Mouse (Mus musculus): Measurements from ENCODE around the gene Ptprt. TPM values are rescaled to one million over a fixed set of nuclear protein-coding genes. Genes with fewer than 3 reads are reported as not detected.

The Ptprt gene
- polyA plus RNA-seq, 1 experiment from 2014 or later, result 0.26 TPM

GRCm38 (mm10) chr2:162626076-162626475 lies 34.9 kb downstream of the Ptprt start:
- Histone ChIP-seq H3K9me3 (replicated peaks; ENCODE audit: control insufficient read depth, low read length) (0 out of 2 replicates have a peak, but pooled peaks cover 6% of the 10 kb centered on the region), H3K4me2 (ENCODE audit: low read depth, low read length) (no peak overlapping the region), H3K4me3 (replicated peaks; ENCODE audit: low read length) (no peak overlapping the region), H3K36me3 (ENCODE audit: control insufficient read depth, insufficient read depth, low read length) (no peaks in the 10 kb centered on the region), H3K9ac (ENCODE audit: low read length) (no peak overlapping the region), H3K27ac (ENCODE audit: low read length) (no peak overlapping the region), H3K27me3 (ENCODE audit: control insufficient read depth, insufficient read depth, low read length) (no peaks in the 10 kb centered on the region), H3K4me1 (ENCODE audit: control insufficient read depth, insufficient read depth, low read length) (no peaks in the 10 kb centered on the region)
- ATAC-seq (ENCODE audit: insufficient read depth, low FRiP score), result no peak
- 89% methylated on average over 3 of the region's 3 CpGs for WGBS

DNA sequence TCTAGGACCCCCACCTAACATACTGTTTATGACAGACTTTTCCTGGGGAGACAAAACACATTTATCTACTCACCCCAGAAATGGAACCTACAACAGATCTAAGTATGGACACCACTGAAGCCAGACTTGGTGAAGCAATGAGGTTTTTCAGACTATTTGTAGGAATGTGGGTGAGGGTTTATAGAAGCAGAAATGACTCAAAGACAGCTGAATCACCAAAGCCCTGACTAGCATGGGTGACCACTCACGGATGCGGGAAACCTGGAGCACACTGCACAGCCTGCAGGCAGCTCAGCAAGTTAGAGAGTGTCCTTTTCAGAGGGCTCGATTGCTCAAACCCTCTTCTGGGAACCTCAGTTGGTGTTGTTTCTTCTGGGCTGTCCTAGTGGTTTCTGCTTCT lies 36.2 kb downstream of the Ptprt start:
- ATAC-seq (ENCODE audit: insufficient read depth, low FRiP score), result no peak
- Histone ChIP-seq H3K9me3 (replicated peaks; ENCODE audit: control insufficient read depth, low read length) (0 out of 2 replicates have a peak, but pooled peaks cover 6% of the 10 kb centered on the region), H3K4me1 (ENCODE audit: control insufficient read depth, insufficient read depth, low read length) (no peaks in the 10 kb centered on the region), H3K4me3 (replicated peaks; ENCODE audit: low read length) (no peak overlapping the region), H3K9ac (ENCODE audit: low read length) (no peak overlapping the region), H3K4me2 (ENCODE audit: low read depth, low read length) (no peak overlapping the region), H3K27me3 (ENCODE audit: control insufficient read depth, insufficient read depth, low read length) (no peaks in the 10 kb centered on the region), H3K27ac (ENCODE audit: low read length) (no peak overlapping the region), H3K36me3 (ENCODE audit: control insufficient read depth, insufficient read depth, low read length) (no peaks in the 10 kb centered on the region)
- WGBS, result 94% methylated on average over 3 of the region's 3 CpGs

DNA sequence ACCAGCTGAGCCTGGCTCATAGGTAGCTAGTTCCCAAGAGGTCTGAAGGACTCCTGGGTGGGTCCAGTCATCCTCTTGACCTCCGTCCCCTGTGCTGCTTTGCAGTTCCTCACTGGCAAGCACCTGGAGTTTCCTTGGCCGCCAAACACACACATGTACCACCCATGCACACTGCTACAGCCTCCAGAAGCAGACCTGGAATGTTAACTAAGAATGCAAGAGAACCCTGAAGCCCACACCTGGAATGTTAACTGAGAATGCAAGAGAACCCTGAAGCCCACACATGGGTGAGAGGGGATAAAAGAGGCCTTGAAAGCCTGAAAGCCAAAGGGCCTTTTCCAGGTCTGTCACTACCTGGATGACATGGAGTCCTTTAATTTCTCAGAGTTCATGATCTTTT lies 46.7 kb downstream of the Ptprt start:
- H3K9me3 ChIP-seq (replicated peaks; ENCODE audit: control insufficient read depth, low read length), result no peaks in the 10 kb centered on the region
- H3K36me3 ChIP-seq (ENCODE audit: control insufficient read depth, insufficient read depth, low read length), result no peaks in the 10 kb centered on the region
- WGBS, result 82% methylated on average over 2 of the region's 2 CpGs
- ATAC-seq (ENCODE audit: insufficient read depth, low FRiP score), result no peak
- H3K27me3 ChIP-seq (ENCODE audit: control insufficient read depth, insufficient read depth, low read length), result no peaks in the 10 kb centered on the region
- H3K4me1 ChIP-seq (ENCODE audit: control insufficient read depth, insufficient read depth, low read length), result no peaks in the 10 kb centered on the region
- H3K4me2 ChIP-seq (ENCODE audit: low read depth, low read length), result no peak overlapping the region
- H3K9ac ChIP-seq (ENCODE audit: low read length), result no peak overlapping the region
- H3K4me3 ChIP-seq (replicated peaks; ENCODE audit: low read length), result no peak overlapping the region
- no peak overlapping the region for H3K27ac ChIP-seq (ENCODE audit: low read length)

DNA sequence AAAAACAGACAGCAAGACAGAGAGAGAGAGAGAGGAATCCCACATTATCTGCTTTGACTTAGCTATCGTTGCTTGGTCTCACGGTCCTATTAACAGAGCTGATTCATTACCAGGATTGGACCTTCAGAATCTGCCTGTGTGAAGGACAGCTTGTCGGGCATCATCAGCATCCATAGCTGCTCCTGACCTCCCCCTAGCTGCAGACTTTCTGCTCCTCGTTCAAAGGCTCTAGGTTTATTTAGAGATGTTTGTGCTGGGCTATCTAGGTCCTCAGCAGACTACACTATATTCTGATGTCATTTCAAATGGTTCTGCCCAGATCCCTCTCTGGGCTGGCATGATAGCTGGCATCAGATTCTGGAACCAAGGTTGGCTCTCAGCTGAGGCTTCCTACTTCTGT lies 47.5 kb downstream of the Ptprt start:
- H3K9me3 ChIP-seq (replicated peaks; ENCODE audit: control insufficient read depth, low read length), result no peaks in the 10 kb centered on the region
- no peak overlapping the region for H3K4me3 ChIP-seq (replicated peaks; ENCODE audit: low read length)
- no peak overlapping the region for H3K27ac ChIP-seq (ENCODE audit: low read length)
- no peak overlapping the region for H3K4me2 ChIP-seq (ENCODE audit: low read depth, low read length)
- no peak for ATAC-seq (ENCODE audit: insufficient read depth, low FRiP score)
- H3K4me1 ChIP-seq (ENCODE audit: control insufficient read depth, insufficient read depth, low read length), result no peaks in the 10 kb centered on the region
- H3K27me3 ChIP-seq (ENCODE audit: control insufficient read depth, insufficient read depth, low read length), result no peaks in the 10 kb centered on the region
- H3K9ac ChIP-seq (ENCODE audit: low read length), result no peak overlapping the region
- WGBS, result 66% methylated on average over 4 of the region's 4 CpGs
- no peaks in the 10 kb centered on the region for H3K36me3 ChIP-seq (ENCODE audit: control insufficient read depth, insufficient read depth, low read length)

- no peak overlapping the region for H3K9ac ChIP-seq (ENCODE audit: low read length)
- no peak overlapping the region for H3K4me3 ChIP-seq (replicated peaks; ENCODE audit: low read length)
- ATAC-seq (ENCODE audit: insufficient read depth, low FRiP score), result no peak
- 90% methylated on average over 5 of the region's 5 CpGs for WGBS
- H3K36me3 ChIP-seq (ENCODE audit: control insufficient read depth, insufficient read depth, low read length), result no peaks in the 10 kb centered on the region
- H3K27ac ChIP-seq (ENCODE audit: low read length), result no peak overlapping the region
- H3K4me1 ChIP-seq (ENCODE audit: control insufficient read depth, insufficient read depth, low read length), result no peaks in the 10 kb centered on the region
- H3K27me3 ChIP-seq (ENCODE audit: control insufficient read depth, insufficient read depth, low read length), result no peaks in the 10 kb centered on the region
- H3K4me2 ChIP-seq (ENCODE audit: low read depth, low read length), result no peak overlapping the region
- H3K9me3 ChIP-seq (replicated peaks; ENCODE audit: control insufficient read depth, low read length), result no peaks in the 10 kb centered on the region
Observed at GRCm38 (mm10) chr2:162602721-162603120, 58.2 kb downstream of the Ptprt start.

- Histone ChIP-seq H3K36me3 (ENCODE audit: control insufficient read depth, insufficient read depth, low read length) (no peaks in the 10 kb centered on the region), H3K9me3 (replicated peaks; ENCODE audit: control insufficient read depth, low read length) (no peaks in the 10 kb centered on the region), H3K4me3 (replicated peaks; ENCODE audit: low read length) (no peak overlapping the region), H3K27ac (ENCODE audit: low read length) (no peak overlapping the region), H3K27me3 (ENCODE audit: control insufficient read depth, insufficient read depth, low read length) (no peaks in the 10 kb centered on the region), H3K4me2 (ENCODE audit: low read depth, low read length) (no peak overlapping the region), H3K9ac (ENCODE audit: low read length) (no peak overlapping the region), H3K4me1 (ENCODE audit: control insufficient read depth, insufficient read depth, low read length) (no peaks in the 10 kb centered on the region)
- 89% methylated on average over 3 of the region's 3 CpGs for WGBS
- ATAC-seq (ENCODE audit: insufficient read depth, low FRiP score), result no peak
Observed at GRCm38 (mm10) chr2:162591388-162591787, 69.6 kb downstream of the Ptprt start.

- H3K4me2 ChIP-seq (ENCODE audit: low read depth, low read length), result no peak overlapping the region
- H3K9ac ChIP-seq (ENCODE audit: low read length), result no peak overlapping the region
- 70% methylated on average over 4 of the region's 4 CpGs for WGBS
- no peaks in the 10 kb centered on the region for H3K27me3 ChIP-seq (ENCODE audit: control insufficient read depth, insufficient read depth, low read length)
- ATAC-seq (ENCODE audit: insufficient read depth, low FRiP score), result no peak
- H3K4me1 ChIP-seq (ENCODE audit: control insufficient read depth, insufficient read depth, low read length), result no peaks in the 10 kb centered on the region
- H3K36me3 ChIP-seq (ENCODE audit: control insufficient read depth, insufficient read depth, low read length), result no peaks in the 10 kb centered on the region
- H3K9me3 ChIP-seq (replicated peaks; ENCODE audit: control insufficient read depth, low read length), result no peaks in the 10 kb centered on the region
- H3K4me3 ChIP-seq (replicated peaks; ENCODE audit: low read length), result no peak overlapping the region
- H3K27ac ChIP-seq (ENCODE audit: low read length), result no peak overlapping the region
Observed at GRCm38 (mm10) chr2:162581651-162582050, 79.3 kb downstream of the Ptprt start.

DNA sequence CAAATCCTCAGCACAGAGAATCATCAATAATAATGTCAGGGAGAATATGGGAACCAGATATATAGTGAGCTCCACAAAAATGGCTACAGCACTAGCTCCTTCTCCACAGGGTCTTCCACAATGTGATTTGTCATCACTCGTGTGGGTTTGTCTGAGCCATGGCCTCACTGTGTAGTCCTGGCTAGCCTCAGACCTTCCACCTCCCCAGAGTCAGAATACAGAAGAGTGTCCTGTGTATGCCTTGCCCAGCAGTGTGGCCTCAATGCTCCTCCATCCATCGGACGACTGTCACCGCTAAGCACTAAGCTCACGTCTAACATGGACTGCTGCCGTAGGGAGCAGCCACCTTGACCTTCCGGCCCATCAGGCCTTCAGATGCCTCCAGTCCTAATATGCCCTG lies 83.1 kb downstream of the Ptprt start:
- no peaks in the 10 kb centered on the region for H3K4me1 ChIP-seq (ENCODE audit: control insufficient read depth, insufficient read depth, low read length)
- H3K36me3 ChIP-seq (ENCODE audit: control insufficient read depth, insufficient read depth, low read length), result no peaks in the 10 kb centered on the region
- ATAC-seq (ENCODE audit: insufficient read depth, low FRiP score), result no peak
- no peaks in the 10 kb centered on the region for H3K27me3 ChIP-seq (ENCODE audit: control insufficient read depth, insufficient read depth, low read length)
- 87% methylated on average over 7 of the region's 7 CpGs for WGBS
- no peak overlapping the region for H3K9ac ChIP-seq (ENCODE audit: low read length)
- no peaks in the 10 kb centered on the region for H3K9me3 ChIP-seq (replicated peaks; ENCODE audit: control insufficient read depth, low read length)
- no peak overlapping the region for H3K4me2 ChIP-seq (ENCODE audit: low read depth, low read length)
- no peak overlapping the region for H3K4me3 ChIP-seq (replicated peaks; ENCODE audit: low read length)
- H3K27ac ChIP-seq (ENCODE audit: low read length), result no peak overlapping the region

DNA sequence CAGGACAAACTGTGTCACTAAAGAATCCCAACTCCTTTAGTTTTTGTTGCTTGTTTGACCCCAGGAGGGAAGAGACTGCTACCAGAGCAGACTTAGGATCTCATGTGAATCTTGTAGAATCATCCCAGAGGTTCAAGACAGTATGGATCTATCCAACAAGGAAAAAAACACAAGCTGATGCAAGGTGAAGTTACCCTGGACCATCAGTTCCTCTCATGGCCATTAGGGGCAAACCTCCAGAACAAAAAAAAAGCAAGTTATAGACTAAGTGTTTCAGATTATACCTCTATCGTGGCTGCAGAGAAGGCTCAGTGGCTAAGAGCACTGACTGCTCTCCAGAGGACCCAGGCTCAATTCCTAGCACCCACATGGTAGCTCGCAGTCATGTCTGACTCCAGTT lies 88.1 kb downstream of the Ptprt start:
- Histone ChIP-seq H3K4me3 (replicated peaks; ENCODE audit: low read length) (no peak overlapping the region), H3K27ac (ENCODE audit: low read length) (no peak overlapping the region), H3K4me1 (ENCODE audit: control insufficient read depth, insufficient read depth, low read length) (no peaks in the 10 kb centered on the region), H3K9ac (ENCODE audit: low read length) (no peak overlapping the region), H3K27me3 (ENCODE audit: control insufficient read depth, insufficient read depth, low read length) (no peaks in the 10 kb centered on the region), H3K9me3 (replicated peaks; ENCODE audit: control insufficient read depth, low read length) (no peaks in the 10 kb centered on the region), H3K36me3 (ENCODE audit: control insufficient read depth, insufficient read depth, low read length) (no peaks in the 10 kb centered on the region), H3K4me2 (ENCODE audit: low read depth, low read length) (no peak overlapping the region)
- ATAC-seq (ENCODE audit: insufficient read depth, low FRiP score), result no peak
- WGBS, result 70% methylated on average over 2 of the region's 2 CpGs

- Histone ChIP-seq H3K27ac (ENCODE audit: low read length) (no peak overlapping the region), H3K4me2 (ENCODE audit: low read depth, low read length) (no peak overlapping the region), H3K4me3 (replicated peaks; ENCODE audit: low read length) (no peak overlapping the region), H3K36me3 (ENCODE audit: control insufficient read depth, insufficient read depth, low read length) (no peaks in the 10 kb centered on the region), H3K9ac (ENCODE audit: low read length) (no peak overlapping the region), H3K4me1 (ENCODE audit: control insufficient read depth, insufficient read depth, low read length) (no peaks in the 10 kb centered on the region), H3K27me3 (ENCODE audit: control insufficient read depth, insufficient read depth, low read length) (no peaks in the 10 kb centered on the region), H3K9me3 (replicated peaks; ENCODE audit: control insufficient read depth, low read length) (no peaks in the 10 kb centered on the region)
- WGBS, result 89% methylated on average over 12 of the region's 12 CpGs
- ATAC-seq (ENCODE audit: insufficient read depth, low FRiP score), result no peak
Observed at GRCm38 (mm10) chr2:162571037-162571436, 89.9 kb downstream of the Ptprt start.

Data from stomach, embryonic 16.5 days (tissue).